Mouse (Mus musculus) left cerebral cortex, adult 18-20 months (tissue): ENCODE data around the gene Dusp12. TPM values are rescaled to one million over a fixed set of nuclear protein-coding genes. Genes with fewer than 3 reads are reported as not detected.

ENCODE experiments used
- DNase-seq, 2 experiments: peaks; one replicate each; pipeline ENCODE4 v3.0.0; 2021 to 2022; ENCODE audit warnings: low spot score in 2 of 2, mixed read lengths in 1 of 2
- total RNA-seq, 2 experiments: library from RNA; stranded (reverse); gene quantifications; 2 replicates each; pipeline ENCODE4 v1.2.3; 2021

The Dusp12 gene
- total RNA-seq, 2 experiments from 2014 or later = 15.1 to 16.7 TPM

- peak; percentile 37 to 60 for DNase-seq
Measured at GRCm38 (mm10) chr1:170900799-170901467, 15.6 kb upstream of the Dusp12 start.

DNA sequence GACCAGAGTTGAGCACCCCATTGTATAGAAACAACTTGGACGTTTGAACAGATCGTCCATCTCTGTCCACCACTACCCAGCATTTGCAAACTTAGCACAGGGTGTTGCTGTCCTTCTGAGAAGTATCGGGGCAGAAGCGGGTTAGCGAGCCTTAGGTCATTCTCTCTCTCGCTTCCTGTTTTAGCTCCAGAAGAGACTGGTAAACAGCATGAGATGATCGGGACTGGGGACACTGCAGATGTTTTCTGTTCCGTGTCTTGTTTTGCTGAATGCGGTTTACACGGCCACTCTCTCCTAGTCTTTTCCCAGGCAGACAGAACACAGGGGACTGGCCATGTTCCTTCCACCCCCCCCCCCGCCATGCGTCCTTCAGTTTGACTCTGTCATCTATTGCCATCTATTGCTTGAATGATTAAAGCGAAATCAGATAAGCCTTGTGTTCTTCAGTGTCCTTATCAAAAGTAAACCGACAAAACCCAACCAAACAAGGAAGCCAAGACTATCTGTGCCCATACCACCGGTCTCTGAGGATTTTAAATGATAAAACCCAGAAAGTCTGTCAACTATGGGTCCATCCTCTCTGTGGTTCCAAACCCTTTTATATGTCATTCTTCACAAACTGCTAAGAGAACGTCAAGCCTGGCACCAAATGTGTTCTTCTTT lies 13.2 kb upstream of the Dusp12 start:
- DNase-seq = no peak

DNA sequence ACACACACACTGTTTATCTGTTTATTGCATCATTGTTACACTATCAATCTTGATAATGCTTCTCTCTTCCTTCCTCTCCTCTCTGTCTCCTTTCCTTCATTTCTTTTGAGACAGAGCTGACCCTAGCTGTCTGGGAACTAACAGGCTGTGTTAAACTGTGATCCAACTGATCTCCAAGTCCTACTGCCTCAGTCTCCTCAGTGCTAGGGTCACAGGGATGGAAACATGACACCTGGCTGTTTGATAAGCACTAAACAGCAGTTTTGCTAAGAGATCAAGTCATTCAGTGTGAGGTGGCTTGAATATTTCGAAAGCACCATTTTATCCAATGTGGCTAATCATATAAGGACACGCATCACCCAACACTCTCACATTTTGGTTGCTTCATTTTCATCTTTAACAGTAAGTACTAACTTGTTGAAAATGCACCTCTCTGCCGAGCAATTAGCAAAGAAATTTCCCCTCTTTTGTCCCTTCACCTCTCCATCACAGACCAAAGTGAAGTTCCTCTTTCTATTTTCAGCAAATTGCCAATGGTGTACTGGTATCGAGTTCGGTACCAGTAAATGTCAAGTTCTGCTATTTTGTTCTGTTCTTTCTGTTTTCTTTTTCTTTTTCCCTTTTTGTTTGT lies 11.4 kb upstream of the Dusp12 start:
- DNase-seq = no peak

DNA sequence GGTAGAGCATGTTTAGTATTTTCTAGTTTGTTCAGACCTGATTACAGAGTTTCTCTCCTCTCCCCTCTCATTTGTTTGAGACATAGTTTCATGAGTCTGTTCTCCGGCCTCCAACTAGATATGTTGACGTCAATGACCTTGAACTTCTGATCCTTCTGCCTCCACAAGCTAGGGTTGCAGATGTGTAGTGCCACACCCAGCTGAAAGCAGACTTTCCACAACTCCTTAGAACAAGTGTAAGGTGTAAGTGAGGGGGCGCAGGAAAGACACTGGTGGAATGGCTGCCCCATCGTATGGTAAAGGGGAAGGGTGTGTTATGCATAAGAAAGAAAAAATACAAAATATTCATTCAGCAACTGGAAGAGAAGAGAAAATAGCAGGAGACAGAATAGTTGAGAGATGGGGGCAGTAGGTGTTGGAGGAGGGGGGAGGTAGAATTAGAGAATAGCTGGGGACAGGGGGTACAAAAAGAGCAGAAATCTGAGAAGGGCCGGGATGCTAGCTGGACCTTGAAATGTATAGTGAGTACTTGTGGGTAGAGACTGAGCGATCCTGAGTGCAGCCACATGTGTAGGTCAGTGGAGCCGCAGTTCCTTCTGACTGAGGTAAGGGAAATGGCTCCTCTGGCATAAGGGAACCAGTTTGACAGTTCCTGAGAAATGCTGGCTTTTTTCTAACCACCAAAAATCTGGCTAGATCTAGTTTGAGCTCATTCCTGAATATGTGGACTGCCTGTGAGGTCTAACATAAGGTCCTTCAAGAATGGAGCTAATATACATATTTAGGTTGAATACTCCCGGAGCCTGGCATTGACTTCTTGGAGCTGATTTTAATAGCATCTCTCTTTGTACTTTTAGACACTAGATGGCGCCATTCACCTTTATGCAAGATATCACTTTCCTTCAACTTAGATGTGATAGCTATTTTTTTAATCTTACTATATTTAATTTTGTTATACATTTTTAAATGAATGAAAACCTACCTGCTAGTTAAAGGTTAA lies 9.6 kb upstream of the Dusp12 start:
- peak in 1 of 2 experiments; percentile 11 for DNase-seq

DNA sequence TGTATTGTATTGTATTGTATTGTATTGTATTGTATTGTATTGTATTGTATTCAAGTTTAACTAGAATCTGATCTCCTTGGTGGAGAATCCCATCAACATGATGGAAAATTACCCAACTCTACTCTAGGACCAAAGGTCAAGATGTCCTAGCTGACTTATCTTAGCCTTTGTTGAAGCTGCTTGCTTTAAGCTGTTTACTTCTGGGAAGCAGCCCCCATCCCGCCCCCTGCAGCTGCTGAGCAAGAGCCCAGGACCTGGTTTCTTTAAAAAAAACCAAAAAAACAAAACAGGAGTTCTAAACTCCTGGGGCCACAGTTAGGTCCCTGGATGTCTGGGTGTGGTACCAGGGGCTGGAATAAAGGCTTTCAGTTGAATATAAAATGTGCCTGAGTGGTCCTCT lies 6.9 kb upstream of the Dusp12 start:
- DNase-seq = no peak

GRCm38 (mm10) chr1:170891646-170892045 lies 6.3 kb upstream of the Dusp12 start:
- DNase-seq = no peak

- no peak for DNase-seq
Measured at GRCm38 (mm10) chr1:170889310-170889709, 4.0 kb upstream of the Dusp12 start.

DNA sequence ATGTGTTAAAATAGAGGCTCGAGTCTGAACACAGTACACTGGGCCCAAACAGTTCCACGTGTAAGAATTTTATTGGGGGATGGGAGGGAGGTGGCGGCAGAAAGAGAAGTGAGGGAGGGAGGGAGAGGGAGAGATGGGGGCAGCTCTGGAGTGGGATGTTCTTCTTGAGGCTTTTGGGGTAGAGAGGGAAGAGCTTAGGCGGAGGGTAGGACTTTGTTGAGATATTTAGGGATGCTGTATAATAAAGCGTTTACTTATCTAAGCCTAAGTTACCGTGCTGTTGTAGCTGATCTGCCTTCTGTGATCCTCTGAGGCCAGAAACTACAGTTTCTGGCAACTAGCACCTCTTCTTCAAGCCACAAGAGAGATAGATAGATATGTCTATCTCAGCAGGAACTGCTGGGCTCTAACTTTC lies 711 bp upstream of the Dusp12 start:
- DNase-seq = no peak

- DNase-seq = no peak
Measured at GRCm38 (mm10) chr1:170884390-170884789, 950 bp downstream of the Dusp12 start.

- no peak for DNase-seq
Measured at GRCm38 (mm10) chr1:170882915-170883485, 2.3 kb downstream of the Dusp12 start.

GRCm38 (mm10) chr1:170876906-170877305 lies 8.4 kb downstream of the Dusp12 start:
- DNase-seq = no peak

GRCm38 (mm10) chr1:170875676-170876075 lies 9.7 kb downstream of the Dusp12 start:
- DNase-seq = no peak

- no peak for DNase-seq
Measured at GRCm38 (mm10) chr1:170871961-170872360, 13.4 kb downstream of the Dusp12 start.

DNA sequence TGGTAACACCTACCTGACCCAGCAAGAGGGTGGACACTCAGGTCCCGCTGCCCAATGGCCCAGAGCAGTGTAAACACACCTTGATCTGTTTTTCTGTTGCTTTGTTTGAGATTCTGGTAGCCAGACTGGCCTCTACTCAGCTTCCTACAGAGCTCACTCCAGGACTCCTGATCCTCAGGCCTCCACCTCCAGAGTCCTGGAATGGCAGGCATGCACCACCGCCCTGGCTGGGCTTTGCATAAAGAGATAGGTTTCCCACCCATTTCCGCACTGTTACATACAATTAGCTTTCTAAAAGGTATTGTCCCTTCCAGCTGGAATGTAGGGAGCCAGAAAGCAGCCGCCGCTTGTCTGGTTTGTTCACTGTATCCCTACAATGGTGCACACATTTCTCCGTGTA lies 13.9 kb downstream of the Dusp12 start:
- no peak for DNase-seq

DNA sequence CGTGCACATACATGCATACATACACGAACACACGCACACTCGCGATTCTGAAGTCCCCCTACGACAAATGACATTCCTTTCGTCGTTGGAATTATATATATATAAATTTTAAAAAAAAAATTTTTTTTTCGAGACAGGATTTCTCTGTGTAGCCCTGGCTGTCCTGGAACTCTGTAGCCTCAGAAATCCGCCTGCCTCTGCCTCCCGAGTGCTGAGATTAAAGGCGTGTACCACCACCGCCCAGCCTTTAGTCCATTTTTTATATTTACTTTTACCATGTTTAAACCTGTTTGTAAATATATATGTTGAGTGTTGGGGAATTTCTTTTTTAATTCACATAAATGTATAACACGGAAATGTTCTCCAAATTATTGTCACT lies 16.4 kb downstream of the Dusp12 start:
- no peak for DNase-seq

- DNase-seq = peak; percentile 82 to 87
Measured at GRCm38 (mm10) chr1:170868107-170868904, 17.0 kb downstream of the Dusp12 start.

DNA sequence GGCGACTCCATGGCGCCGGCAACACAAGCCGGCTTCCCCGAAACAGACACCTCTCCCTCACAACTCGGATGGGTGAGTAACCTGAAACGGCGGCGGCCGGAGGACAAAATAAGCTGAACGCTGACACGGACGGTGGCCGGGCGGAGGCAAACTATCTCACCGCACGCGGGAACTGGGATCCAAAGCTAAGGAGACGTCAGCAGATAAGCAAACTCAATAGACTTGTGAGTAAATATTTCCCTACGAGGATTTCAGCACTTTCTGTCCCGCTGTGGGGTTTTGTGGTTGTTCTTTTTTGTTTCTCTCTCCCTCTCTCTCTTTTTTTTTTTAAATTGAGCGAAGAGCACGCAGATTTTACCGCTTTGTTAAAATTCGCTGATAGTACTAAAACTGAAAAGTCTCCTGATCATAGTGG lies 17.6 kb downstream of the Dusp12 start, which contains the start of gene Atf6:
Gene Atf6 (minus strand): TSS at position 81 of the 415 bp plus-strand sequence.
- DNase-seq = peak; percentile 97 to 98

GRCm38 (mm10) chr1:170866992-170867690 lies 18.2 kb downstream of the Dusp12 start:
- peak in 1 of 2 experiments; percentile 39 for DNase-seq

GRCm38 (mm10) chr1:170865406-170865805 lies 19.9 kb downstream of the Dusp12 start:
- no peak for DNase-seq
